Mouse (Mus musculus) hindbrain, embryonic 15.5 days (tissue): ENCODE measurements at regions not wholly inside any gene's neighbourhood (a gene's known extent, or its start where the extent isn't known, plus 50 kb on each side); places are given as distances from the start of the nearest gene placed in this dataset.

Experiments used
- ATAC-seq: fragments of 200-750 bp; cut with Nextera tagmentation; 2 replicates; pipeline ENCODE4 v1.8.0; 2017; ENCODE audit warnings: low read depth, moderate number of reproducible peaks, moderate TSS enrichment; ENCODE audit not compliant: low FRiP score
- H3K27ac ChIP-seq: fragments of 300-500 bp; sonication (generic); replicated peaks from 2 replicates; pipeline ENCODE4 v1.5.1; 2015; ENCODE audit warnings: mild to moderate bottlenecking, inconsistent platforms
- H3K27me3 ChIP-seq: fragments of 300-500 bp; sonication (generic); 2 replicates; pipeline ENCODE4 v1.6.1; 2015; ENCODE audit warnings: control low read depth, inconsistent platforms
- H3K36me3 ChIP-seq: fragments of 300-500 bp; sonication (generic); 2 replicates; pipeline ENCODE4 v1.6.1; 2015; ENCODE audit warnings: control low read depth, inconsistent platforms
- H3K4me1 ChIP-seq: fragments of 300-500 bp; sonication (generic); replicated peaks from 2 replicates; pipeline ENCODE4 v1.6.1; 2015; ENCODE audit warnings: control low read depth, inconsistent platforms
- H3K4me2 ChIP-seq: fragments of 300-500 bp; sonication (generic); 2 replicates; pipeline ENCODE4 v1.6.1; 2015; ENCODE audit warnings: moderate library complexity, mild to moderate bottlenecking, inconsistent platforms
- H3K4me3 ChIP-seq: fragments of 300-500 bp; sonication (generic); 2 replicates; pipeline ENCODE4 v1.5.1; 2015; ENCODE audit warnings: mild to moderate bottlenecking, inconsistent platforms
- H3K9ac ChIP-seq: fragments of 300-500 bp; sonication (generic); 2 replicates; pipeline ENCODE4 v1.6.1; 2015; ENCODE audit warnings: inconsistent platforms
- H3K9me3 ChIP-seq: fragments of 300-500 bp; sonication (generic); 2 replicates; pipeline ENCODE4 v1.6.1; 2016; ENCODE audit warnings: control low read depth, inconsistent platforms
- WGBS: fragments of 180-500 bp; shearing (Covaris S2); methylation state at CpG from one replicate; pipeline ENCODE4 v1.1.7; 2015; 5-methylcytosine and 5-hydroxymethylcytosine counted together

DNA sequence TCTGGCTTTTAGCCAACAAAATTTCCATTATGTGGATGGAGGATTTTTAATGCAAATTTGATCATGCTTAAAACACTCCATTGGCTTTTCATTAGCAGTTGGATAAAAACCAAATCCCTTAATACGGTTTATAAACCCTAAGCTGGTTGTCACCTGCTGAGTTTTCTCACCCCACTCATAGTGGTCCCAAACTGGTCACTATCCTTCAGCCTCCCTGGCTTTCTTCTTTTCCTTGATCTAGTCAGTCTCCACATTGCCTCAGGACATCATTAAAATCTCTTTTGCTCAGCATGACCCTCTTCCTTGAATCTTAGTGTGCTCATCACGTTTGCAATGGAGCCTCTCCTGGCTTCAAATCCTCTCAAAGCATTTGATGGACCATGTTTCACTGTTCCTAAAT, 340.9 kb upstream of the Cntn3 start:
- ATAC-seq, result no peak
- Histone ChIP-seq H3K9ac (no peak overlapping the region), H3K4me1 (no peaks in the 10 kb centered on the region), H3K4me3 (no peak overlapping the region), H3K9me3 (no peaks in the 10 kb centered on the region), H3K27ac (no peak overlapping the region), H3K36me3 (no peaks in the 10 kb centered on the region), H3K27me3 (no peaks in the 10 kb centered on the region), H3K4me2 (no peak overlapping the region)
- 52% methylated on average over 2 of the region's 2 CpGs for WGBS

DNA sequence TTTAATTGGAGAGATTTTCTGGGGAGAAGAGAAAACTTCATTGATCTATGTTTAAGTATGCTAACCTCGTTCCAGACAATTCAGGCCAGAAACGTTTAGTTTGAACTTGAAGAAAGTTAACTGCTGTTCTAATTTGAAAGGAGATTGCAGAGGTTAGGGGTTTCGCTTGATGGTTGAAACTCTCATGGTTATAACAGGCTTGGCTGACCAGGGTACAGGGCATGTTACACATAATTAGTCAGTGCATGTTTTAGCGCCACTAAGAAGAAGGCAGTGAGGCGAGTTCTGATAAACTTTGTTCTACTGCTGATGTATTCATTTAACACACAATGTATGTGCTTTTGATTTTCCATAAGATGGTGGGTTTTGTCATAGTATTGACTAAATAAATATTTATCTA, 331.1 kb upstream of the Cntn3 start:
- H3K4me2 ChIP-seq, result no peak overlapping the region
- 64% methylated on average over 5 of the region's 5 CpGs for WGBS
- ATAC-seq, result no peak
- no peaks in the 10 kb centered on the region for H3K9me3 ChIP-seq
- no peaks in the 10 kb centered on the region for H3K27me3 ChIP-seq
- no peaks in the 10 kb centered on the region for H3K36me3 ChIP-seq
- no peak overlapping the region for H3K9ac ChIP-seq
- H3K4me3 ChIP-seq, result no peak overlapping the region
- no peak overlapping the region for H3K27ac ChIP-seq
- no peaks in the 10 kb centered on the region for H3K4me1 ChIP-seq

DNA sequence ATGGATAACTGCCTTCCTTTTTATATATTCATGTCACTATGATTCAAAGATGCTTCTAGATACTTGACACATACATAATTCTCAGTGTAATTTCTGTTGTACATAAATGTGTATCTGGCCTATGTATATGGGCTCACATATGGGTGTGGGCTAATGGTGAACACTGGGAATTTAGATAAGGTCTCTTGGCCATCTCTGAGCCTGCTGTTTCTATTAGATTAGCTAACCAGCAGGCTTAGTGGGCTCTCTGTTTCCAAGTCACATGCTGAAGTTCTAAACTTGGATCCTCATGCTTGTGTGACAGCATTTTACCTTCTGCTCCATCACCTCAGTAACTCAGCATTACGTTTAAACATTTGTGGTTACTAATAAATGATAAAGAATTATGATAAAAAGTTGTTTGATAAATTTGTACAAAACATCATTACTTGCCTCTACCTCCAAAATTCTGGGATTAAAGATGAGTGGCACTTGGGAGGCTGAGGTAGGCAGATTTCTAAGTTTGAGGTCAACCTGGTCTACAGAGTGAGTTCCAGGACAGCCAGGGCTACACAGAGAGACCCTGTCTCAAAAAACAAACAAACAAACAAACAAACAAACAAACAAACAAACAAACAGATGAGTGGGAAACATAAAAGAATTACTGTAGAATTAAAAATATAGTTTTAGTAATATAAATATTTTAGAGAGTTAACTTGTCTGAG, 327.7 kb upstream of the Cntn3 start:
- H3K27ac ChIP-seq, result no peak overlapping the region
- H3K27me3 ChIP-seq, result no peaks in the 10 kb centered on the region
- no peak overlapping the region for H3K9ac ChIP-seq
- no peaks in the 10 kb centered on the region for H3K4me1 ChIP-seq
- no peak overlapping the region for H3K4me3 ChIP-seq
- 67% methylated on average over 1 of the region's 1 CpGs for WGBS
- H3K9me3 ChIP-seq, result no peaks in the 10 kb centered on the region
- no peak overlapping the region for H3K4me2 ChIP-seq
- no peak for ATAC-seq
- no peaks in the 10 kb centered on the region for H3K36me3 ChIP-seq

DNA sequence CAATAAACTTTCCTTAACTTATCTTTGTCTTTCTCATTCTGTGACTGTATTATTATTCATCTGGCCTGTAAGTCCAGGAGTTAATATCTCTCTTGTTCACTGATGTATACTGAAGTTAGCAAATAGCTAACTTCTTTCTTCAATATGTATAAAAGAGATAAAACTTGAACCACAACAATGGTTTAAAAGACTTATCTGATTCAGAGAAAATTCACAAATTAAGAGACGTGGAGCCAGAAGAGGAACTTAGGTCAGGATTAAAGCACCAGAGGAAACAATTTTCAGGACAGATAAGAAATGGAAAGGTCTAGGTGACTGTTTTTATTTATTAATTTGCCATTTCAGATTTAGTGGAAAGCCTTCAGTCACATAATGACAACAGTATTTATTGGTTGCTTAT, 295.5 kb upstream of the Cntn3 start:
- ATAC-seq, result no peak
- Histone ChIP-seq H3K9ac (no peak overlapping the region), H3K36me3 (no peaks in the 10 kb centered on the region), H3K4me3 (no peak overlapping the region), H3K9me3 (no peaks in the 10 kb centered on the region), H3K27me3 (no peaks in the 10 kb centered on the region), H3K27ac (no peak overlapping the region), H3K4me2 (no peak overlapping the region), H3K4me1 (no peaks in the 10 kb centered on the region)
- 83% methylated on average over 1 of the region's 1 CpGs for WGBS

DNA sequence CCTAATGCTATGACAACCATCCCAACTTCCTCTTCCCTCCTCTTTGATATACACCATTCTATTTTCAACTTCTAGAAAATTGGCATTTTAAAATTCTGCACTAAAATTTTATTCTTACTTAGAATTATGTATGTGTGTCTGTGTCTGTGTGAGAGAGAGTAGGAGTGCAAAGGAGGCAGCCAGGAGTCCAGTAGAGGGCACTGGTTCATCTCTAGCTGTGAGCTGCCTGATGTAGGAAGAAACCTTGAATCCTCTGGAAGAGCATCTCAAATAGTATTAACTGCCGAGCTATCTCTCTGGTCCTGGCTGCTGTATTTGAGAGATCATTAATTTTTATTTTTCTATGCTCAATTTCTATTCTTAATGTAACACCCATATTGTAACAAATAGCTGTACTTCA, 271.6 kb upstream of the Cntn3 start:
- H3K27me3 ChIP-seq, result no peaks in the 10 kb centered on the region
- no peaks in the 10 kb centered on the region for H3K4me1 ChIP-seq
- no peaks in the 10 kb centered on the region for H3K36me3 ChIP-seq
- H3K9ac ChIP-seq, result no peak overlapping the region
- H3K9me3 ChIP-seq, result no peaks in the 10 kb centered on the region
- WGBS, result 28% methylated on average over 1 of the region's 1 CpGs
- no peak overlapping the region for H3K4me2 ChIP-seq
- H3K27ac ChIP-seq, result no peak overlapping the region
- H3K4me3 ChIP-seq, result no peak overlapping the region
- no peak for ATAC-seq

DNA sequence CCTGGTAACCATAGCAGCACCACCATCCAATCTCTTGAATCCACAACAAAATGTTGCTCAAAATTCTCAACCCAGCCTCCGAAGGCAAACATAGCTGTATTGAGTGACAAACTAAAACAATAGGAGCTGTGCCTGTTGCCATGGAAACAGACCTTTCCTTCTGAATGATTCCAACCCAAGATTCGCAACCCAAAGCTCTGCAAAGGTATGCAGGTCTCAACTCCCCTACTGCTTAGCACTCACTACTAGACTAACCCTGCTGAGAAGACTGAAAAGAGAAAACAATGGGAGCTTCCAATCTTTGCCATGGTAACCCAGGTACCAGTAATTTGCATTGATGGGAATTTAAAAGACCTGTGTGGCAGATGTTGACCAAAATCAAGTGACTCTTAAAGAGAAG, 260.2 kb upstream of the Cntn3 start:
- no peak overlapping the region for H3K27ac ChIP-seq
- H3K4me3 ChIP-seq, result no peak overlapping the region
- ATAC-seq, result peak; percentile 38; the same call in 1 of the 2 replicates
- no peak overlapping the region for H3K4me2 ChIP-seq
- no peaks in the 10 kb centered on the region for H3K9me3 ChIP-seq
- no peaks in the 10 kb centered on the region for H3K27me3 ChIP-seq
- H3K36me3 ChIP-seq, result no peaks in the 10 kb centered on the region
- 4% methylated on average over 2 of the region's 2 CpGs for WGBS
- peaks cover 5% of the 10 kb centered on the region; the same call in 1 of the 2 replicates for H3K4me1 ChIP-seq
- H3K9ac ChIP-seq, result no peak overlapping the region
